Mouse (Mus musculus): Measurements from ENCODE around the gene Aggf1. TPM values are rescaled to one million over a fixed set of nuclear protein-coding genes. Genes with fewer than 3 reads are reported as not detected.

Gene Aggf1
- polyA plus RNA-seq, 1 experiment from 2014 or later = 32.4 TPM

GRCm38 (mm10) chr13:95330507-95330906 lies 44.6 kb downstream of the Aggf1 start:
- H3K4me2 ChIP-seq = no peak overlapping the region
- no peak overlapping the region for H3K27ac ChIP-seq (replicated peaks)
- no peaks in the 10 kb centered on the region for H3K27me3 ChIP-seq (replicated peaks)
- WGBS = 60% methylated on average over 11 of the region's 11 CpGs
- ATAC-seq (ENCODE audit: low FRiP score) = no peak
- peaks cover 41% of the 10 kb centered on the region for H3K4me1 ChIP-seq
- H3K4me3 ChIP-seq (replicated peaks) = no peak overlapping the region
- H3K36me3 ChIP-seq = no peaks in the 10 kb centered on the region
- no peak overlapping the region for H3K9ac ChIP-seq (replicated peaks)
- no peaks in the 10 kb centered on the region for H3K9me3 ChIP-seq (replicated peaks)

GRCm38 (mm10) chr13:95328767-95329166 lies 46.4 kb downstream of the Aggf1 start:
- Histone ChIP-seq H3K27me3 (replicated peaks) (no peaks in the 10 kb centered on the region), H3K27ac (replicated peaks) (no peak overlapping the region), H3K4me1 (peaks cover 41% of the 10 kb centered on the region), H3K4me3 (replicated peaks) (no peak overlapping the region), H3K4me2 (no peak overlapping the region), H3K36me3 (no peaks in the 10 kb centered on the region), H3K9me3 (replicated peaks) (no peaks in the 10 kb centered on the region), H3K9ac (replicated peaks) (no peak overlapping the region)
- WGBS = 70% methylated on average over 11 of the region's 11 CpGs
- ATAC-seq (ENCODE audit: low FRiP score) = no peak

GRCm38 (mm10) chr13:95327345-95327741 lies 47.8 kb downstream of the Aggf1 start:
- Histone ChIP-seq H3K4me1 (peaks cover 41% of the 10 kb centered on the region), H3K9me3 (replicated peaks) (no peaks in the 10 kb centered on the region), H3K9ac (replicated peaks) (peak overlapping the region; percentile 85), H3K36me3 (no peaks in the 10 kb centered on the region), H3K27ac (replicated peaks) (peak overlapping the region; percentile 95), H3K4me2 (peak overlapping the region; percentile 83), H3K27me3 (replicated peaks) (no peaks in the 10 kb centered on the region), H3K4me3 (replicated peaks) (peak overlapping the region; percentile 68)
- whole genome bisulfite sequencing = 0% methylated on average over 5 of the region's 5 CpGs
- no peak for ATAC-seq (ENCODE audit: low FRiP score)

- Histone ChIP-seq H3K4me2 (peak overlapping the region; percentile 83), H3K27ac (replicated peaks) (peak overlapping the region; percentile 95), H3K27me3 (replicated peaks) (no peaks in the 10 kb centered on the region), H3K4me1 (peaks cover 41% of the 10 kb centered on the region), H3K4me3 (replicated peaks) (peak overlapping the region; percentile 68), H3K9me3 (replicated peaks) (no peaks in the 10 kb centered on the region), H3K9ac (replicated peaks) (peak overlapping the region; percentile 85), H3K36me3 (no peaks in the 10 kb centered on the region)
- ATAC-seq (ENCODE audit: low FRiP score) = no peak
- 4% methylated on average over 21 of the region's 21 CpGs for WGBS
These were observed 48.4 kb downstream of the Aggf1 start for GRCm38 (mm10) chr13:95326611-95327344.

GRCm38 (mm10) chr13:95325907-95326550 lies 49.1 kb downstream of the Aggf1 start:
- Histone ChIP-seq H3K4me1 (peaks cover 41% of the 10 kb centered on the region), H3K27ac (replicated peaks) (peak overlapping the region; percentile 95), H3K27me3 (replicated peaks) (no peaks in the 10 kb centered on the region), H3K4me3 (replicated peaks) (peak overlapping the region; percentile 68), H3K9ac (replicated peaks) (peak overlapping the region; percentile 85), H3K36me3 (no peaks in the 10 kb centered on the region), H3K4me2 (peak overlapping the region; percentile 83), H3K9me3 (replicated peaks) (no peaks in the 10 kb centered on the region)
- 12% methylated on average over 5 of the region's 5 CpGs for WGBS
- ATAC-seq (ENCODE audit: low FRiP score) = no peak

GRCm38 (mm10) chr13:95325080-95325906 lies 49.9 kb downstream of the Aggf1 start:
- Histone ChIP-seq H3K27me3 (replicated peaks) (no peaks in the 10 kb centered on the region), H3K36me3 (no peaks in the 10 kb centered on the region), H3K9ac (replicated peaks) (peak overlapping the region; percentile 85), H3K4me1 (peaks cover 36% of the 10 kb centered on the region), H3K9me3 (replicated peaks) (no peaks in the 10 kb centered on the region), H3K4me3 (replicated peaks) (peak overlapping the region; percentile 68), H3K27ac (replicated peaks) (peak overlapping the region; percentile 95), H3K4me2 (peak overlapping the region; percentile 83)
- under 1% methylated on average over 63 of the region's 63 CpGs for WGBS
- peak; percentile 78 for ATAC-seq (ENCODE audit: low FRiP score)

- H3K4me2 ChIP-seq = peak overlapping the region; percentile 83
- H3K9me3 ChIP-seq (replicated peaks) = no peaks in the 10 kb centered on the region
These were observed 50.5 kb downstream of the Aggf1 start for GRCm38 (mm10) chr13:95324626-95325079.

GRCm38 (mm10) chr13:95323950-95324625 lies 51.1 kb downstream of the Aggf1 start:
- Histone ChIP-seq H3K4me2 (peak overlapping the region; percentile 83), H3K36me3 (no peaks in the 10 kb centered on the region), H3K9ac (replicated peaks) (peak overlapping the region; percentile 85), H3K27me3 (replicated peaks) (no peaks in the 10 kb centered on the region), H3K27ac (replicated peaks) (peak overlapping the region; percentile 95), H3K4me3 (replicated peaks) (peak overlapping the region; percentile 68), H3K4me1 (peaks cover 31% of the 10 kb centered on the region), H3K9me3 (replicated peaks) (no peaks in the 10 kb centered on the region)
- WGBS = 23% methylated on average over 15 of the region's 15 CpGs
- peak; percentile 76 for ATAC-seq (ENCODE audit: low FRiP score)

More at GRCm38 (mm10) chr13:95324626-95325079, 50.5 kb downstream of the Aggf1 start:
- peak; percentile 46 for ATAC-seq (ENCODE audit: low FRiP score)
- Histone ChIP-seq H3K4me3 (replicated peaks) (peak overlapping the region; percentile 68), H3K36me3 (no peaks in the 10 kb centered on the region), H3K27ac (replicated peaks) (peak overlapping the region; percentile 95), H3K9ac (replicated peaks) (peak overlapping the region; percentile 85), H3K27me3 (replicated peaks) (no peaks in the 10 kb centered on the region), H3K4me1 (peaks cover 35% of the 10 kb centered on the region)
- WGBS = under 1% methylated on average over 22 of the region's 22 CpGs

GRCm38 (mm10) chr13:95323400-95323799 lies 51.8 kb downstream of the Aggf1 start, which contains the start of gene Zbed3:
Zbed3 (plus strand) TSS chr13:95323612.
- Histone ChIP-seq H3K4me1 (peaks cover 24% of the 10 kb centered on the region), H3K9me3 (replicated peaks) (no peaks in the 10 kb centered on the region), H3K27ac (replicated peaks) (peak within 1 kb of the TSS; percentile 95), H3K4me2 (peak within 1 kb of the TSS; percentile 83), H3K36me3 (no peaks in the 10 kb centered on the region), H3K4me3 (replicated peaks) (peak within 1 kb of the TSS; percentile 68), H3K9ac (replicated peaks) (peak within 1 kb of the TSS; percentile 85), H3K27me3 (replicated peaks) (no peaks in the 10 kb centered on the region)
- no peak for ATAC-seq (ENCODE audit: low FRiP score)
- WGBS = 90% methylated on average over 6 of the region's 6 CpGs

GRCm38 (mm10) chr13:95320451-95320850 lies 54.7 kb downstream of the Aggf1 start:
- Histone ChIP-seq H3K9ac (replicated peaks) (no peak overlapping the region), H3K4me2 (no peak overlapping the region), H3K36me3 (no peaks in the 10 kb centered on the region), H3K9me3 (replicated peaks) (no peaks in the 10 kb centered on the region), H3K27me3 (replicated peaks) (no peaks in the 10 kb centered on the region), H3K4me1 (no peaks in the 10 kb centered on the region), H3K4me3 (replicated peaks) (no peak overlapping the region), H3K27ac (replicated peaks) (no peak overlapping the region)
- 22% methylated on average over 4 of the region's 4 CpGs for WGBS
- ATAC-seq (ENCODE audit: low FRiP score) = no peak

GRCm38 (mm10) chr13:95319153-95319552 lies 56.0 kb downstream of the Aggf1 start:
- ATAC-seq (ENCODE audit: low FRiP score) = no peak
- no peaks in the 10 kb centered on the region for H3K4me1 ChIP-seq
- no peak overlapping the region for H3K4me3 ChIP-seq (replicated peaks)
- H3K9me3 ChIP-seq (replicated peaks) = no peaks in the 10 kb centered on the region
- H3K4me2 ChIP-seq = no peak overlapping the region
- 71% methylated on average over 6 of the region's 6 CpGs for WGBS
- no peaks in the 10 kb centered on the region for H3K27me3 ChIP-seq (replicated peaks)
- H3K36me3 ChIP-seq = no peaks in the 10 kb centered on the region
- no peak overlapping the region for H3K27ac ChIP-seq (replicated peaks)
- no peak overlapping the region for H3K9ac ChIP-seq (replicated peaks)

All from neural tube, embryonic 15.5 days (tissue).